Mouse (Mus musculus): ENCODE data around the gene Slc25a33. TPM values are rescaled to one million over a fixed set of nuclear protein-coding genes. Genes with fewer than 3 reads are reported as not detected.

Slc25a33 gene
- polyA plus RNA-seq, 1 experiment = 43.7 TPM

DNA sequence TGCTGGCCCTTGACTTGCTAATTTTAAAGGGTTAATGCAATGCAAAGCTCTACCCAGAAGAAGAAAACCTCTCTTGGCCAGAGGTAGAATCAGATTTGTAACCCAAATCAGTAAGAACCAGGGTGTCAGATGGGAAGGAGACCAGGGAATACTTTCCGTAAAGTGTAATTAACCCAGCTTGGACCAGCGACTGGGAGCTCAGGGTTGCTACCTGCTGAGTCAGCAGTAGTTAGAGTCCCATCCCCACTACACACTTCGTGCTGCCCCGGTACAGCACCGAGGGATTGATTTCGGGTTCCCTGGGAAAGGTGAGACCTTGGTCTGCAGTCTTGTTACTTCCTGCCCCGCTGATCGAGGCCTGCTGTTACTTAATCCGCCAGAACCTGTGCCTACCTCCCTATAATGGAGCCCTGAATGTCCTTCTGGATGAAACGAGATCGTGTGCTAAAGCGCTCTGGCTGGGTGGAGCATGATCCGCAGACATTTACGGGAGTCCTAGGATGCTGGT, 34.0 kb upstream of the Slc25a33 start:
- Histone ChIP-seq H3K4me3 (ENCODE audit: insufficient read depth, low read length) (no peak overlapping the region), H3K27ac (ENCODE audit: insufficient read depth, low read length) (no peak overlapping the region), H3K4me1 (ENCODE audit: control insufficient read depth, insufficient read depth, low read length) (no peaks in the 10 kb centered on the region)
- TF ChIP-seq POLR2A (IDR thresholded peaks at IDR 0.05; ENCODE audit: extremely low read depth, insufficient read depth, low read length) = no peak
- TF ChIP-seq CTCF (IDR thresholded peaks at IDR 0.05; ENCODE audit: extremely low read depth, insufficient read depth, low read length) = no peak

GRCm38 (mm10) chr4:149806699-149807381, 32.8 kb upstream of the Slc25a33 start:
- no peaks in the 10 kb centered on the region for H3K4me1 ChIP-seq (ENCODE audit: control insufficient read depth, insufficient read depth, low read length)
- H3K4me3 ChIP-seq (ENCODE audit: insufficient read depth, low read length) = no peak overlapping the region
- TF ChIP-seq CTCF (IDR thresholded peaks at IDR 0.05; ENCODE audit: extremely low read depth, insufficient read depth, low read length) = peak; percentile 89
- no peak for TF ChIP-seq POLR2A (IDR thresholded peaks at IDR 0.05; ENCODE audit: extremely low read depth, insufficient read depth, low read length)
- no peak overlapping the region for H3K27ac ChIP-seq (ENCODE audit: insufficient read depth, low read length)

- H3K27ac ChIP-seq (ENCODE audit: insufficient read depth, low read length) = no peak overlapping the region
- no peak overlapping the region for H3K4me3 ChIP-seq (ENCODE audit: insufficient read depth, low read length)
- H3K4me1 ChIP-seq (ENCODE audit: control insufficient read depth, insufficient read depth, low read length) = peaks cover 5% of the 10 kb centered on the region; the same call in 1 of the 2 replicates
- TF ChIP-seq CTCF (IDR thresholded peaks at IDR 0.05; ENCODE audit: extremely low read depth, insufficient read depth, low read length) (no peak), POLR2A (IDR thresholded peaks at IDR 0.05; ENCODE audit: extremely low read depth, insufficient read depth, low read length) (no peak)
Observed at GRCm38 (mm10) chr4:149802269-149802668, 28.2 kb upstream of the Slc25a33 start.

GRCm38 (mm10) chr4:149800576-149800975, 26.5 kb upstream of the Slc25a33 start:
- TF ChIP-seq POLR2A (IDR thresholded peaks at IDR 0.05; ENCODE audit: extremely low read depth, insufficient read depth, low read length) (no peak), CTCF (IDR thresholded peaks at IDR 0.05; ENCODE audit: extremely low read depth, insufficient read depth, low read length) (no peak)
- Histone ChIP-seq H3K4me1 (ENCODE audit: control insufficient read depth, insufficient read depth, low read length) (peaks cover 5% of the 10 kb centered on the region; the same call in 1 of the 2 replicates), H3K4me3 (ENCODE audit: insufficient read depth, low read length) (no peak overlapping the region), H3K27ac (ENCODE audit: insufficient read depth, low read length) (no peak overlapping the region)

DNA sequence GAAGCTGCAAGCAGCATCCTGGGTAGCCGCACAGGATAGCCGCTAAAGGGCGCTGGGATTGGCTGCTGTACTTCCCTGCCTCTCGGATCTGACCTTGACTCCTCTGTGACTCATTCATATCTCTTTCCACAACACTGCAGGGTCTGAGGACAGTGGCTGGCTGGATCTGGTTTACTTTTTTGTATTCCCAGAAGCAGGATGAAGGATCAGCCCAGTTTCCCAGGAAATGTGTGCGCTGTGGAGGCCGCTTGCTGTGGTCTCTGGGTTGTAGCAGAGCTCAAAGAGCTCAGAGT, 26.0 kb upstream of the Slc25a33 start:
- Histone ChIP-seq H3K4me1 (ENCODE audit: control insufficient read depth, insufficient read depth, low read length) (peaks cover 5% of the 10 kb centered on the region; the same call in 1 of the 2 replicates), H3K27ac (ENCODE audit: insufficient read depth, low read length) (no peak overlapping the region), H3K4me3 (ENCODE audit: insufficient read depth, low read length) (no peak overlapping the region)
- TF ChIP-seq CTCF (IDR thresholded peaks at IDR 0.05; ENCODE audit: extremely low read depth, insufficient read depth, low read length) = no peak
- TF ChIP-seq POLR2A (IDR thresholded peaks at IDR 0.05; ENCODE audit: extremely low read depth, insufficient read depth, low read length) = no peak

GRCm38 (mm10) chr4:149799346-149800171, 25.5 kb upstream of the Slc25a33 start:
- no peak overlapping the region for H3K4me3 ChIP-seq (ENCODE audit: insufficient read depth, low read length)
- TF ChIP-seq POLR2A (IDR thresholded peaks at IDR 0.05; ENCODE audit: extremely low read depth, insufficient read depth, low read length) (no peak), CTCF (IDR thresholded peaks at IDR 0.05; ENCODE audit: extremely low read depth, insufficient read depth, low read length) (no peak)
- peaks cover 5% of the 10 kb centered on the region; the same call in 1 of the 2 replicates for H3K4me1 ChIP-seq (ENCODE audit: control insufficient read depth, insufficient read depth, low read length)
- H3K27ac ChIP-seq (ENCODE audit: insufficient read depth, low read length) = no peak overlapping the region

DNA sequence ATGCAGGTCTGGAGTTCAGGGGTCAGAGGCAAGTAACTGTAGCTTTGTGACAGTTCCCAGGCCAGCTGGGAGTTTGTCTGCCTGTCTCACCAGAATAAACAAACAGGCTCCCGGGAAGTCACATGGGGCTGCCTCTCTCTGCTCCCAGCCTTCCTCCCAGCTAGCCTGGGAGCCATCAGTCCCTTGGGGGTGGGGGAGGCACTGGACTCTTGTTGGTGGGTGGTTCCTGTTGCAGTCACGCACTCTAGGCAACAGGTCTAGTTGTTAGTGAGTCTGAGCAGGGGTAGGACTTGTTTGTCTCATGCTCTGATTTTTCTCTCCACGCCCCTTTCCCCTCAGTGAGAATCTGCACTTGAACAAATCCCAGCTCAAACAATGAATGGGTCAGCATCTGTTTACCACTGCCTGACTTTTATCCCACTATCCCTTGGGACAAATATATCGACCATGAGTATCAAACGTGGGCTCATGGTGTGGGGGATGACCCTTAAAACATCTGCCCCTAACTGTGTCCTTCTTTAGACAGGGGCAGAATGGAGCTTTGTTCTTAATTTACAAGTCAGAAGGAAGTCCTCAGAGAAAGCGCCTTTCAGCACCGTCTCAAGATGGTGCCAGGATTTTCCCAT, 24.7 kb upstream of the Slc25a33 start:
- peaks cover 5% of the 10 kb centered on the region; the same call in 1 of the 2 replicates for H3K4me1 ChIP-seq (ENCODE audit: control insufficient read depth, insufficient read depth, low read length)
- no peak overlapping the region for H3K27ac ChIP-seq (ENCODE audit: insufficient read depth, low read length)
- no peak for TF ChIP-seq CTCF (IDR thresholded peaks at IDR 0.05; ENCODE audit: extremely low read depth, insufficient read depth, low read length)
- H3K4me3 ChIP-seq (ENCODE audit: insufficient read depth, low read length) = no peak overlapping the region

DNA sequence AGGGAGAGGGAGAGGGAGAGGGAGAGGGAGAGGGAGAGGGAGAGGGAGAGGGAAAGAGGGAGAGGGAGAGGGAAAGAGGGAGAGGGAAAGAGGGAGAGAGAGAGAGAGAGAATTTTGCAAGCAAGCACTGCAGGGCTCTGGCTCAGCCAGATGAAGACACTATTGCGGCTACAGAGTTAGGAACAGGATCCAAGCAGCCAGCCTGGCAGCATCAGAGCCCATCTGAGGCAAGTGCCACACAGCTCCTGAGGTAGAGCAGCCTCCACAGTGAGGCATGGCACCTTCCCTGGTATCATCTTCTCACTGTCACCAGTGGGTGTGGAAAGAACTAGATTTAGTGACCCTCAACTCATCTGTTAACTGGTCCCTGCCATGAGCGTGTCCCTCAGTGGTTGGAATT, 24.0 kb upstream of the Slc25a33 start:
- H3K27ac ChIP-seq (ENCODE audit: insufficient read depth, low read length) = no peak overlapping the region
- H3K4me3 ChIP-seq (ENCODE audit: insufficient read depth, low read length) = no peak overlapping the region
- TF ChIP-seq POLR2A (IDR thresholded peaks at IDR 0.05; ENCODE audit: extremely low read depth, insufficient read depth, low read length) (no peak), CTCF (IDR thresholded peaks at IDR 0.05; ENCODE audit: extremely low read depth, insufficient read depth, low read length) (no peak)
- H3K4me1 ChIP-seq (ENCODE audit: control insufficient read depth, insufficient read depth, low read length) = peaks cover 5% of the 10 kb centered on the region; the same call in 1 of the 2 replicates

DNA sequence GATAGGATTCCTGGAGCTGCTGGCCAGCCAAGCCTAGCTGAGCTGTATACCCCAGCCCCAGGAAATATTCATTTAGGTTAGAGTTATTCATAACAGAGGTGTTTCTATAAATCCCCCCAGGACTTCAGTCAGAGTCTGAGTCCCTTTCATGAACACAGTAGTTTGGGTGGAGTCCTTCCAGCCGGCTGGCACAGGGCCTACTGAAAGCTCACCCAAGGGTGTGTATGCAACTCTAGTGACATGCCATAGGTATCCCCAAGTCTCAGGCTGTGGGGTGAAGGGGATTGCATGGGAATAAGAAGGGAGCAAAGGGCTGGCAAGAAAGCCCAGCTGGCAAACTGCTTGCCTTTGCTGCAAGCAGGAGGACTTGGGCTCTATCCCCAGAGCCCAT, 23.1 kb upstream of the Slc25a33 start:
- H3K4me1 ChIP-seq (ENCODE audit: control insufficient read depth, insufficient read depth, low read length) = peaks cover 6% of the 10 kb centered on the region
- H3K4me3 ChIP-seq (ENCODE audit: insufficient read depth, low read length) = no peak overlapping the region
- H3K27ac ChIP-seq (ENCODE audit: insufficient read depth, low read length) = peak overlapping the region; percentile 12
- TF ChIP-seq POLR2A (IDR thresholded peaks at IDR 0.05; ENCODE audit: extremely low read depth, insufficient read depth, low read length) = no peak
- no peak for TF ChIP-seq CTCF (IDR thresholded peaks at IDR 0.05; ENCODE audit: extremely low read depth, insufficient read depth, low read length)
